Mouse (Mus musculus) megakaryocyte-erythroid progenitor cell, adult 5-6 weeks (primary cell): ENCODE data around the gene Rasgrf2. TPM values are rescaled to one million over a fixed set of nuclear protein-coding genes. Genes with fewer than 3 reads are reported as not detected.

Source experiments
- total RNA-seq, 2 experiments: library from RNA; stranded (forward) in 1 of 2; stranded (reverse) in 1 of 2; fragments of 200-1000, 215-1000 nt in 1 of 2; fragments of >200 nt in 1 of 2; fragmentation: Nextera tagmentation in 1 of 2; gene quantifications; 2 replicates each; pipeline ENCODE4 v1.2.3; 2014 to 2017

Rasgrf2 gene
- total RNA-seq, 2 experiments from 2014 or later: 0.17 TPM; not detected in 1

Other genes with a start within 250 kb of the Rasgrf2 start
- not detected in 2 replicates for gene Gm20379, start 174.3 kb upstream of the Rasgrf2 start, total RNA-seq (2014; fragmentation: Nextera tagmentation)
- gene Gm20379, start 174.3 kb upstream of the Rasgrf2 start, total RNA-seq (2017): not detected in 2 replicates
- gene Dhfr, start 223.1 kb upstream of the Rasgrf2 start, total RNA-seq (2014; fragmentation: Nextera tagmentation): 22.6 and 24.9 TPM in 2 replicates
- gene Dhfr, start 223.1 kb upstream of the Rasgrf2 start, total RNA-seq (2017): 25.5 and 30.3 TPM in 2 replicates
- 56.3 and 63.4 TPM in 2 replicates for gene Msh3, start 223.3 kb upstream of the Rasgrf2 start, total RNA-seq (2014; fragmentation: Nextera tagmentation)
- gene Msh3, start 223.3 kb upstream of the Rasgrf2 start, total RNA-seq (2017): 57.2 and 59.9 TPM in 2 replicates